Mouse (Mus musculus) lung, adult 2 months (tissue): ENCODE data around the gene Ptov1.

Experiments used
- CTCF ChIP-seq: fragments of 200-500 bp; IDR thresholded peaks from 2 replicates; pipeline ENCODE4 v1.5.1; 2011; ENCODE audit warnings: mild to moderate bottlenecking, low read length, control low read depth; ENCODE audit not compliant: insufficient read depth
- POLR2A ChIP-seq: fragments of 200-500 bp; IDR thresholded peaks from 2 replicates; pipeline ENCODE4 v1.6.1; 2011; ENCODE audit warnings: low read depth, mild to moderate bottlenecking, control low read depth, low read length, borderline replicate concordance; ENCODE audit errors: extremely low read depth

DNA sequence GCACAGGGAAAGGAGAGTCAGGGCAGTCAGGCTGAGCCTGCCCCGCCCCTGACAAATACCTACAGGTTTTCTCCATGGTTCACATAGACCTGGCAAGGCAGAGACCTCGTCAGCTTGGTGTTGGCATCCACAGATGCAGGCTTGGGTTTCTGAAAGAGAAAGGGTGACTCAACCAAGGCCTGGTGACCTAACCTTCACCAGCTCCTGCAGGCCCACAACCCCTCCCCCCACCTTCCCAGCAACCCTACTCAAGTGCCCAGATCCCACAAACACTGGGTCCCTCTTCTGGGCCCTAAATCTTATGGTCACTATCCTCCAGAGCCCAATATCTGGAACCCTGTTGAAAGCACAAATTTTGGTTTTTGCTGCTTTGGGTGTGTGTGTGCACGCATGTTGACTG lies 13.4 kb upstream of the Ptov1 start:
- TF ChIP-seq CTCF: no peak
- TF ChIP-seq POLR2A: no peak
